Mouse (Mus musculus) telencephalon, adult 2 months (tissue): ENCODE results near the gene Thrb.

Experiments used
- DNase-seq: peaks from one replicate; pipeline ENCODE4 v3.0.0-alpha.2; 2011; ENCODE audit warnings: low read depth, low spot score

Gene Thrb

DNA sequence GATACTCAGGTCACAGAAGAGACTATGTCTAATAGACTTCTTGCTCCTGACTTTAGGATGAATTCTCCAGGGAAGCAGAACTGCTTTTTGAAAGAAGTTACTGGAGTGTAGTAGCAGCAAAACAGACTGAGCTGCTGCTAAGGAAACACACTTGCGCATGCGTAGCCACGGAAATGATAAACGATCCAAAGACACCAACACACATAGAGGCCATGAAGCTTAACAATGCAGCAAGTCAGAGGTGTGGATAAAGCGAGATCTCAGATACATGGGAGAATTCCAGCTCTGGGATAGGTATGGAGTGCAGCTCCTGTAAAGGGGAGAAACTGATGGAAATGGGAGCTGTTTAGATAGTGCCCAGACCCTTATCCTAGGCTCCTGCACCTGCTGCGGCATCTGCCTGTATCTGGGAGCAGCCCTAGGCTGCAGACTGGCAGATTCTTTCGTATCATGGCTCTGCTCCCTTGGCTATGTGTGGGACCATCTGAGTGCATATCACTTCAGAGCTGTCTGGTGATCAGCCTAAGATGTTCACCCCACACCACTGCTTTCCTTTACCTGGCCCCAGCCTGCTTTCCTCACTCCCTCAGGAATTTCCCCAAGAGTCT lies 53.3 kb downstream of the Thrb start:
- no peak for DNase-seq

DNA sequence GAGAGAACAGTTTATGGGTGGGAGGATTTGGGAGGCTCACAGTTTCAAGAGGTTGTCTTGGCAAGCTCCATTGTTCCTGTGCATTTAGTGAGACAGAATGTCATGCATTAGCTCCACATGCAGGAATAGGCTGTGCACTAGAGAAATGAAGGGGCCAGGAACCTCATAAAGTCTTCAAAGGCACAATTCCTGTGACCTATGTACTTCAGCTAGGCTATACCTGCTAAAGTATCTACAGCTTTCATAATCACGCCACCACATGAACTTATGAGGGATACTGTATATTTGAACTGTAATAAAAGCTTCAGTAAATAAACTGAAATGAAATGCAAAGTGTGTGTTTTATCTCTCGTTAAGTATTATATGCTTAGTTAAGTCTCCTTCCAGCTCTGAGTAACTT lies 59.4 kb downstream of the Thrb start:
- no peak for DNase-seq

- peak; percentile 59 for DNase-seq
Observed at GRCm38 (mm10) chr14:17722824-17723445, 62.9 kb downstream of the Thrb start.

- no peak for DNase-seq
Observed at GRCm38 (mm10) chr14:17724577-17724976, 64.5 kb downstream of the Thrb start.

DNA sequence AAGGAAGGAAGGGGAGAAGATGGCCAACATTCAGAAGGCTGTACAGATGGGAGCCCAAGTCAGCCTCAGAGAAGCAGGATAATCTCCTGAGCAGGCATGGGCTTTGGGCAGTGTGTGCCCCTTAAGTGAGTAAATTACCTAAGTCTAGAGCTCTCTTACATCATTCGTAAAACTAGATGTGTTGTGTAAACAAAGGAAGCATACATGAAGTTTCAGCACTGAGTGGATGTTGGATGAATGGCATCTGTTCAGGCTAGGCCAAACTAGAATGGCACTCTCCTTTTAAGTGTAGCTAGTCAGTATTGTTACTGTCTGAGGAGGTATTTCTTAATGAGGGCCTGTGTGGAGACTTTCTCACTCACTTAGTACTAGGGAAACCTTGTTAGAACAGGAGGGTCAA lies 66.8 kb downstream of the Thrb start:
- DNase-seq = no peak

DNA sequence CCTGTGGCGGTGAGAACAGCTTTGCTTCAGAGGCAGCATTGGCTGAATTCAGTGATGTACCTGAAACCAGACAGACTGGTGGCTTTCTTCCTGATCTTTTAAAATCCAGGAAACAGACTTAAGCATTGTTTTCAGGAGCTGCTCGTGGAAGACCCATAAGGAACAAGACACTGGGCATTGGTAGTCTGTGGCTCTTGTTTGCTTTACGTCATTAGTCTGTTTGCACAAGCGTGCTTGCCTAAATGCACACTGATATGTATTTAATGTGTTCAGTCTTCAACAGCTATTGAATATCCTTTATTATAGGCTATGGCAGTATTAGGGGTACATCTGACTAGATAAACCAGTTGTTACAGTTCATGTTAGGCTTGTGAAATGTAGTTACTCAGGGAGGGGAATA lies 67.8 kb downstream of the Thrb start:
- DNase-seq = no peak

- no peak for DNase-seq
Observed at GRCm38 (mm10) chr14:17728889-17729288, 68.8 kb downstream of the Thrb start.

GRCm38 (mm10) chr14:17731020-17731419 lies 71.0 kb downstream of the Thrb start:
- DNase-seq = no peak

GRCm38 (mm10) chr14:17733077-17733778 lies 73.2 kb downstream of the Thrb start:
- DNase-seq = no peak

- DNase-seq = no peak
Observed at GRCm38 (mm10) chr14:17733779-17734137, 73.7 kb downstream of the Thrb start.

DNA sequence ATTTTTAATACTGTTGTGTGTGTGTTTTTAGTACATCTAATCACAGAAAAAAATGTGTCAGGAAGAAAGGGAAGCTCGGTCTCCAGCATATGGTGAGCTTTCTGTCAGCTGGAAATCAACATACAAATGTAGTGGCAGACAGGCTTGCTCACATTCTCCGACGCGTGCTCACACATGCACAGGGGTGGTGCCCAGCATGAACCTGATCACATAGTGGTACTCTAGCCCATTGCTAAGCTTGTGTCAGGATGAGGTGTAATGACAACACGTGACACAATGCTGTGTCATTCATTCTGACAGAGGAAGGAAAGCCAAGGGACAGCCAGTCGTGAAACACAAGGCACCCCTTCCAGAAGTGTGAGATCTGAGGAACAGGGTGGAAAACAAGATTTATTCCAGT lies 75.4 kb downstream of the Thrb start:
- DNase-seq = no peak

GRCm38 (mm10) chr14:17740903-17741302 lies 80.8 kb downstream of the Thrb start:
- no peak for DNase-seq

DNA sequence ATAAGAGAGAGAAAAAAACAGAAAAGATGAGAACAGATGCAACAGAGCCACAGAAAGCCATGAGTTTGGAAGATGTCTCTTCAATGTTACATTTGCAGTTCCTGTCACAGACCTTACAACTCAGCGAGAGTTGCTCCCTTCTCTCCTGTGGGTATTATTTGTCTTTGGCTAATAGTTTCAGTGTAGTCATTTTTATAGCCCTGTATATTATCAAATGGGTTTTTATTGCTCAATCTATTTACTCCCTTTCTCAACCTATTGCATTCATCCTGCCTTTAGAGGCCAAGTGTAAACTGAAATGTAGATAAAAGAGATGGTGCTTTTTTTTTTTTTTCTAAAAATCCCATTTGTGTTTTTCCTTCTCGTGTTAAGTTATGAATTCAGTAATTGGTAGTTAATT lies 82.2 kb downstream of the Thrb start:
- no peak for DNase-seq

- DNase-seq = no peak
Observed at GRCm38 (mm10) chr14:17742902-17743712, 83.0 kb downstream of the Thrb start.

DNA sequence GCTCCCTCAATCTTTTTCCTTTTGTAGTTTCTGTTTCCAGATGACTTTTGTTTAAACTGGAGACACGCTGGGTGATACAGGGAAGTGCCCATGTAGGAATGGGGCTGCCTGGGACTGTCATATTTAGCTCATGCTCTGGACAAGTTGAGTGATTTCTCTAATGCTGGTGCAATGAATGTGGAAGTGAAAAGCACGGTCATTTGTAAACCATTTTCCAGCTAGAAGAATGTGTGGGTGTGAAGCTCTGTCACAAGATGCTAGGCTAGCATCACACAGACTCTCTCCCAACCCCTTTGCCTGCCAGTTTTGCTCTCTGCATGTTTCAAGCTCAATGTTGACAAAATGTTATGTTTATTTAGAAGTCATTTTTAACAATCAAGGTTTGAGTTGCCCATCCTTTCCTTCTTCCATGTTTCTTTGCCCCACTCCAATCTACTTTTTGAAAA lies 83.7 kb downstream of the Thrb start:
- no peak for DNase-seq

GRCm38 (mm10) chr14:17747922-17748321 lies 87.9 kb downstream of the Thrb start:
- DNase-seq = no peak

- no peak for DNase-seq
Observed at GRCm38 (mm10) chr14:17748945-17749344, 88.9 kb downstream of the Thrb start.

GRCm38 (mm10) chr14:17751911-17752310 lies 91.8 kb downstream of the Thrb start:
- no peak for DNase-seq

- no peak for DNase-seq
Observed at GRCm38 (mm10) chr14:17753429-17753828, 93.4 kb downstream of the Thrb start.

GRCm38 (mm10) chr14:17756732-17757131 lies 96.7 kb downstream of the Thrb start:
- no peak for DNase-seq

- DNase-seq = no peak
Observed at GRCm38 (mm10) chr14:17767987-17768386, 107.9 kb downstream of the Thrb start.

GRCm38 (mm10) chr14:17774404-17774803 lies 114.3 kb downstream of the Thrb start:
- DNase-seq = no peak
